Mouse (Mus musculus): ENCODE data around the gene Fam120a.
A peak's percentile ranks its signal among the peaks of the same experiment; 100 is the strongest.

Fam120a gene

DNA sequence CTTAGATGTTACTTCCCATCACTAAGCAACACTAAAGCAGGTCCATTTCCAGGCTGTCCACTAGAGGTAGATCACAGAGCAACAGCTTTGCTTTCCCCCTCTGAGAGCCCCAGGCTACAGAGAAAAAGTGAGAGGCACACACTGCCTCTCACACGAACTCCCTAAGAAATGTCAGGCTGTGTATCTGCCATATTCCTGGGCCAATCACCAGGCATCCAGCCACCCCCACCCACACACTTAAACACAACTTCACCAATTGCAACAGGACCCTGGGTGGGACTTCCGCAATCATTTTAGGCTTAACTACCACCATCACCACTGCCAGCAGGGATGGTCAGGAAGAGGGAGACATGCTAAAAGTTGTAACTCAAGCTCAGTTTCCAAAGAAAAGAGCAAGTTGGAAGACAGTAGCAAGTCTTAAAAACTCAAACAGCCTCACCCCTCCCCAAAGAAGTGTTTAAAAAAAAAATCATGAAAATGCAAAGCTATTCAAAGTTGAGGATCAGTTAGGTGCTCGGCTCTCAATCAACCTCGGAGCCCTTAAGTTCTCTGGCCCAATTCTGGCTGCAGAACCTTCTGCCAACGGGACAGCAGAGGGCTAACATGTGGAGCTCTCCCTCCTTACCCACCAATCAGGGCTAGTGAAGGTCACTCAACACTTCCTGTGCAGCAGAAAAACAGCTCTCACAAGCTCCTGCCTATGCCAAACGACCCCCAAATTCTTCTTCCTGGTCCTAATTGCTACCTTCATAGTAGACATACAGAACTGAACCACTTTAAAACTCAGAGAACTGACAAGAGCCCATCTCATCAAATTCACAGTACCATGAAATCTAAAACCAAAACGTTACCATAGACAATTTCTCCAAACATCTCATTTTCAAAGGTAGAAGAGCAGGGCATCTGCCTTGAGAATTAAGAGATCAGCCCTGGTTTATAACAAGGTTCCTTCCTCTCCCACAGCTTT lies 2.0 kb downstream of the Fam120a start:
- peak; percentile 83 for DNase-seq

GRCm38 (mm10) chr13:48964850-48965249 lies 3.0 kb downstream of the Fam120a start:
- DNase-seq = no peak

GRCm38 (mm10) chr13:48963111-48963510 lies 4.7 kb downstream of the Fam120a start:
- DNase-seq = no peak

DNA sequence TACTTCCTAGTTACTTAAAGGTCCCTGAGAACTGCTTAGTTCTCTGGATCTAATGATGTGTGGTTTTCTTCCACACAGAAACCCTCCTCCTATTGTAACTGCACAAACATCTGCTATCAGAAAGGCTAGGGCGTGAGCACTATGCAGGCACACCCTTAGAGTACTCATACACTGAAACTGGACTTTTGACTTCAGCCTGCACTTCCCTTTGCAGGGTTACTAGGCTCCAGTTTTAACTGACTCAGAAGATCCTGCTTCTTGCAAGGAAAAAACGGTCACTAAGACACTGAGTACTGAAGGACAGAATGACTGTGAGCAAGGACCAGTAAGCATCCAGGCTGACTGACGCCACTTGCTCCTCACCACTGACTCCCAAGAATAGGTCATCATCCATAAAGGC lies 5.3 kb downstream of the Fam120a start:
- DNase-seq = peak; percentile 13

DNA sequence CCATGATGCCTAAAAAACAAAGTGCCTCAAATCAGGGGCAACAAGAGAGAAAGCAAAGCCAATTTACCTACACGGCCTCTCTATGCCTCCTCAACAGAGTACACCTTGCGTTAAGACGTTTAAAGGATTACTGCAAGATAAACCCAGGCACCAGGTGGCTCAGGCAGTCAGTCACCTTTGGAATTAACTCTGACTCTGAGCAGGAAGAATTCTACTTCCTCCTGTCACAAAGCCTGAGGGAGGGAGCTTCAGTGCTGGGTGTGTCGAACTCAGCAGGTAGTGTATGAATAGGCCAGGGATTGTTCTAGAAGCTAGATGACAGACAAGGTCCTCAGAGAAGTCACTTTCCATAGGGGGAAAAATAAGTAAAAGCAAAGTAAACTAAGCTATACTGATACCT lies 9.2 kb downstream of the Fam120a start:
- DNase-seq = no peak

DNA sequence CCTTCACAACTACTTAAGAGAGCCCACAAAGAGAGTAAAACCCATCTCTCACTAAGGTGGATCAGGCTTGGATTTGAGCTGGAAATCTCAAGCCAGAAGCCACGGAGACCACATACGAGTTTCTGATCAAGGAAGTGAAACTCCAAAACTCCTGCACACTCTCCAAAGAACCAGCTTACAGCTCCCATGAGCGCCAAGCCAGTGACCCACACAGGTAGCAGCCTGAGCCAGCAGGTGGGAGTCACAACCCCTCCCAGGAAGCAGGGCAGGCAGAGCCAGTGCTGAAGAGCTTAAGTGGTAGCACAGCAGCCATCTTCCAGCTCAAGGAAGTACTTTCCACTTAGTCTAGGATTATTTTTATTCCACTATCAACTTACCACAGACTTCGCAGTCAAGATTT lies 13.0 kb downstream of the Fam120a start:
- no peak for DNase-seq

DNA sequence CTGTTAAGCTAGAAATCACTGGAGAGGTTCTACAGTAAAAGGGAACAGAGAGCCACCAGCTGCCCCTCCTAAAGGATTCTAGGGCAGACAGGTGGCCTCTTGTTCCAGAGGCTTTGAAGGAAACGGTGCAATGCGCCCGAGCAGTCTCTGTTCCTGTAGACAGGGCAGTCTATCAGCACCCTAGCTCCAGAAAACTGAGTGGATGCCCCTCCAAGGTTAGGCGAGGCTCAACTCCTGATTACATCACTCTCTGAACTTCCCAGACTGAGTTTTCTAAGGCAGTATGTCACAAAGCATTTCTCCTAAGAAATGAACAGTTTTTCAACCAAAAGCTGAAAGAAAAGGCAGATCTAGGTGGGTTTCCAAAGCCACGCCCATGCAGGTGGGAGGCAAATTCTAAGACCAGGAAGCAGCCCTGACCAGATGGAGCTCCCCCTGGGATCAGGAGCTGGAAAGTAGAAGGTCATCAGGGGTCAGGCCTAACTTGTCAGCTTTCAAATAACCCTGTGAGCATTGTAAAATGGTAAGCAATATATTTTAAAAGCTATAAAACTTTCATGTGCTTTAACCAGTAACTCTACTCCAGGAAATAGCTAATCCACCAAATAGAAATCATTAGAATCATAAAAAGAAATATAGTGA lies 17.1 kb downstream of the Fam120a start:
- DNase-seq = no peak

DNA sequence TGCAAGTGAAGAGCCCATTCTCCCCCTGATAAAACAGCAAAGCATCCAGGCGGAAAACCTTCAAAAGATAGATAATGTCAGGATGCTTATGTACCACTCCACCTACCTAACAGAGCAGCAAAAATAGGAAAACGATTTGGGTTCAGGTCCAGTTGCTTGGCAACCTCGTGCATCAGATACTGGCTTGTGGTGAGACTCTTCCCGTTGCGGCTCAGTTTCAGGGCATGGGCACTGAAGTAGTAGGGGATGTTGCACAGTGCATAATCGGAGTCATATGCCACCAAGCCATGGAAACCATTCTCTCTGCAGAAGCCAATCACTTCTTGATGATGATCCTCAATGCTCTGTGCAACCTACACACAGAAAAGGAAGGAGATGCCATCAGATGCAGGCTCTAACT lies 18.9 kb downstream of the Fam120a start:
- DNase-seq = no peak

- DNase-seq = no peak
Measured at GRCm38 (mm10) chr13:48944571-48944970, 23.2 kb downstream of the Fam120a start.

- DNase-seq = no peak
Measured at GRCm38 (mm10) chr13:48942471-48942870, 25.3 kb downstream of the Fam120a start.

GRCm38 (mm10) chr13:48941773-48942172 lies 26.0 kb downstream of the Fam120a start:
- no peak for DNase-seq

- DNase-seq = no peak
Measured at GRCm38 (mm10) chr13:48934597-48934996, 33.2 kb downstream of the Fam120a start.

DNA sequence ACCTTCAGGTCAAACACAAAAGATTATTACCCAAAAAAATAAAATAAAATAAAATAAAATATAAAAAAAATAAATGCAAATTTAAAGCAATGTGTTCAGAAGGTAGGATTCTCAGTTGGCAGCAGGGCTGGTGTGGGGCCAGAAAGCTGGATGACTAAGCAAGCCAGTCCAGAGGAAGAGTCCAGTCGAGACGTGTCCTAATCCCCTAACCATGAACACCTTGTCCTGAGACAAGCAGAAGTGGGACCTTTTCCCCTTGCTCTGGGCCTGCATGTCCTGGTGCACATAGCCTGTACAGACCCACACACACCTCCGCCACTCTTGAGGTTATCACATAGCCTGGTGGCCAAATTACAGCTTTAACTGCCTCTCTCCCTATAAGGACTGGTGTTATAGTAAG lies 35.1 kb downstream of the Fam120a start:
- no peak for DNase-seq

- DNase-seq = no peak
Measured at GRCm38 (mm10) chr13:48931687-48932086, 36.1 kb downstream of the Fam120a start.

DNA sequence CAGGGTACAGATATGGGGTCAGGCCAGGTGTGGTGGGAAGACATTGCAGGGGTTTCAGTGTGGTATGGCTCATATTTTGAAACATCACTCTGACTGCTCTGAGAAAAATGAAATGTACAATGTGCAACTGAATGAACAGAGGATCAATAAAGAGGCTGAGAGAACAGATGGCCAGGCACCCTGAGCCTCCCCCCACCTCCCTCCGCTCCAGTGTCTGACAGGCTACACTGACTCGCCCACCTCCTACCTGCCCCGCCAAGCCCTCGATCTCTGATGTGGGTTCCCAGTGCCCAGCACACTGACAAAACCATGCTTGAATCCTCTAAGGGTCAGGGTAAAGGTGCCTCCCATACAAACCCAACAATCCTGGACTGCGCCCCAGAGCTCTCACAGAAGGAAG lies 36.6 kb downstream of the Fam120a start:
- no peak for DNase-seq

GRCm38 (mm10) chr13:48929535-48930110 lies 38.2 kb downstream of the Fam120a start:
- DNase-seq = no peak

- DNase-seq = no peak
Measured at GRCm38 (mm10) chr13:48927609-48928008, 40.2 kb downstream of the Fam120a start.

DNA sequence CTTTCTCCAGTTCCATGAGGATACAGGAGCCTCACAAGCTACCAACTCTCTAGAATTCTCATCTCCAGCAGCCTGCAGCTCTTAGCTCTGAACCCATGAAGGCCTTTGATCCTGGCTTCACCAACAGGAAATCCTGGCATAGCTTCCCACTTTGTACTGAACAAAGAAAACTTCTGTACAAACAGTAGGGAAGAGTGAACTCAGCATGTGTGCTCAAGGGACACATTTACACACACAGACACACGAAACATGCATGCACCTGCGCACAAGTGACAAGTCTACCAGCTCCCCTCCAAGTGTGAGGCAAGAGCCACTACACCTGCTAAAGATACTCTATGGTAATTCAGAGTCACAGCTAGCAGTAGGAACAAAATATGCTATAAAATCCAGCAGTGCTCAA lies 45.1 kb downstream of the Fam120a start:
- DNase-seq = no peak

GRCm38 (mm10) chr13:48921256-48921655 lies 46.6 kb downstream of the Fam120a start:
- no peak for DNase-seq

DNA sequence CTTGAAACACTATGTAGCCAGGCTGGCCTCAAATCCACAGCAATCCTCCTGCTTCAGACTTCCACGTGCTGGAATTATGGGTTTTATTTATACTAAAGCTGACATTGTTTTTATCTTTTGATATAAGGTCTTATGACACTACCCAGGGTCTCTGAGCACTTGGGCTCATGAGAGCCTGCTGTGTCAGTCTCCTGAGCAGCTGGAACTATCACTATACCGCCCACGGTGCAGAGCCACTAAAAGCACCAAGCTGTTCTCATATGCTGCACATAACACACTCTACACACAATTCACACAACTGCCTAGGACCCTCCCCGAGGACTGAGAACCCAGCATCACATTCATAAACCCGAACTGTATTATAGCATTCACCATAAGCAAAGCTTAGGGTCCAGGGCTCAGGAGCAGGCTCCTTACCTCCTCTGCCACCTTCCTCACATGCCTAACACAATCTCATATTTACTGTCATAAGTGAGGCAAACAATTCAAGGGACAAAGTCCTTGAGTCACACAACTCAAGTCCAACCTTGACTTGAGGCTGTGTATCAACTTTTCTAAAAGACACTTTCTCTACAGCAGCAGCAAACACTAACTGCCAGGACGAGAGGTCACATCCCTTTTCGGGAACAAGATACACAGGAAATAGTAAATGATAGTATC lies 47.9 kb downstream of the Fam120a start:
- no peak for DNase-seq

GRCm38 (mm10) chr13:48917113-48917599 lies 50.7 kb downstream of the Fam120a start:
- DNase-seq = no peak

- DNase-seq = no peak
Measured at GRCm38 (mm10) chr13:48913680-48914079, 54.1 kb downstream of the Fam120a start.

- DNase-seq = no peak
Measured at GRCm38 (mm10) chr13:48913141-48913540, 54.7 kb downstream of the Fam120a start.
